Mouse (Mus musculus): ENCODE results near the gene Mybpc1.
"Not testable (repeated sequence)": the region's sequence is repeated elsewhere in the genome, so short reads cannot be mapped to it uniquely, and the experiment has no call there.

Mybpc1 gene

DNA sequence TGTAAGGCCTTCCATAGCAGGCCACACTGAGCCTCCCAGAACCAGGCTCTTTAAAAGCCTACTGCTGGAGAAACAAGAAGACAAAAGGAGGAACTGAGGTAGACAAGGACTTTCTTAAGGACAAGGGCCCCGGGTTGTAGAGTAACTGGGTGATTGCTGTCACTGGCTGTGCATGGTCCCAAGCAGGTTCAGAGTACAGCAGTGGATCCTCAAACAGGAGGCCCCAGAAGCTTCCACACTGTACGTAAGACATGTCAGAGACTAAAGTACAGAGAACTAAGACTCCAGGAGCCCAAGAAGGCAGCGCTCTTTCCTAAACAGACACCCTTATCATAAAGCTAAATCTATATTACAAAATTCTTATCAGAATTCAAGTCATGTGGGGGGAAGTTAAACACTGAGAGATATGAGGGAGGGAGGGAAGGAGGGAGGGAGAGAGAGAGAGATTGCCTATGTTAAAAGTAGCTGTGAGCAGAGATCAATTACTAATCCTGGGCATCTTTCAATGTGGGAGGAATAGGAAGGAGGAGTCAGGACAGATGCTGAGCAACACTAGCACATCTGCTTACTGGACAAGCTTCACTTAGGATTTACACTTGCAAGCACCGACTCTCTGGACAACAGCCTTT is 109.9 kb downstream of the Mybpc1 start:
- no peak for DNase-seq (ENCODE audit: low read depth, low spot score)

DNA sequence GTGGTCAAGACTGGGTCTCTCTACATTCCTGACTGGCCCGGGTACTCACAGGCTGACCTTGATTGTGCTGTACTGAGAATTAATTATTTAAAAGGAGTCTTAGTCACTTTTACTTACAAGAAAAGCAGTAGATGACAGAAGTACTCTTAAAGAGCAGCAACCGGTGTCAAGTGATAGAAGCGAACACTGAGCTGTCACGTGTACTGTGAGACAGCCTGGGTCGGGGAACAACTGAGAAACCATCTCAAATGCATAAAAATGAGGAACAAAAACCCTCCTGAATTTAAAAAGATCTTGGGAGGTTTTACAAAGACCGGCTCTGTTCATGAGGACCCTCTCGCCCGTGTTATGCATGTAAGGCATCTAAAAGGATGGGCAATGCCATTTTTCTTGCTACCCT is 112.3 kb downstream of the Mybpc1 start:
- no peak for DNase-seq (ENCODE audit: low read depth, low spot score)

GRCm38 (mm10) chr10:88491632-88492031 is 113.3 kb downstream of the Mybpc1 start:
- no peak for DNase-seq (ENCODE audit: low read depth, low spot score)

- DNase-seq (ENCODE audit: low read depth, low spot score) = no peak
Measured at GRCm38 (mm10) chr10:88488629-88489028, 116.3 kb downstream of the Mybpc1 start.

DNA sequence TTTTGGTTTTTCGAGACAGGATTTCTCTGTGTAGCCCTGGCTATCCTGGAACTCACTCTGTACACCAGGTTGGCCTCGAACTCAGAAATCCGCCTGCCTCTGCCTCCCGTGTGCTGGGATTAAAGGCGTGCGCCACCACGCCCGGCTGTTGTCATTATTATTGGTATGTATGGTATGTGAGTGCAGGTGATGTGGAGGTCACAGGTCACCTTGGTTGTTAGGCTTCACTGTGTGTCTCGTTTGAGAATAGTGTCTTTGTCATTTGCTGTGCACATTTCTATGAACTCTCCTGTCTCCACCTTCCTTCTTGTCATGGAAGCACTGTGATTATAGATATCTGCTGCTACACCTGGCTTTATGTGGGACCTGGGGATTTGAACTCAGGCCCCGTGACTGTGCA is 122.1 kb downstream of the Mybpc1 start:
- DNase-seq (ENCODE audit: low read depth, low spot score) = not testable (repeated sequence)

All from c-Kit-negative CD71-positive TER-119-positive erythroid progenitor cells, embryonic 14.5 days (primary cell).